In genomic region chr4:136206033-136206893, GRCm38 (mm10) we compare ENCODE assay signal across 8 mouse cellular contexts. TPM values are rescaled to one million over a fixed set of nuclear protein-coding genes. Genes with fewer than 3 reads are reported as not detected.
A peak's percentile ranks its signal among the peaks of the same experiment; 100 is the strongest.
DNase-seq lines count a peak whose midpoint lies in the region; ATAC-seq lines count a peak whose summit lies in the region.

TSS of gene Asap3 (plus strand) at chr4:136206365.

- no peaks in the 10 kb centered on the region for H3K36me3 ChIP-seq in hindbrain, embryonic 12.5 days

- peak within 1 kb of the TSS; percentile 60 for H3K4me3 ChIP-seq in hindbrain, embryonic 12.5 days

- peak within 1 kb of the TSS; percentile 69 for H3K27ac ChIP-seq in hindbrain, embryonic 12.5 days

- H3K27me3 ChIP-seq in hindbrain, embryonic 12.5 days: peaks cover 10% of the 10 kb centered on the region; the same call in 1 of the 2 replicates

- peak within 1 kb of the TSS; percentile 96 for H3K4me2 ChIP-seq in hindbrain, embryonic 12.5 days (replicated peaks)

- WGBS in hindbrain, embryonic 12.5 days: under 1% methylated on average over 53 of the region's 54 CpGs

- H3K4me1 ChIP-seq in hindbrain, embryonic 12.5 days: peaks cover 12% of the 10 kb centered on the region

- peak; percentile 99 for DNase-seq in Muller cell, postnatal 12 days (ENCODE audit: inconsistent ontology term)
- peak; percentile 67 for DNase-seq in cerebellum, adult 9-11 months
- DNase-seq in frontal cortex, postnatal 10 days (ENCODE audit: low spot score in 2 of 2): peak; percentile 82 to 88
- peak; percentile 65 to 78 for DNase-seq in layer of hippocampus, postnatal 25 days (ENCODE audit: extremely low spot score in 1 of 2, low spot score in 1 of 2)
- DNase-seq in lung, postnatal 25 days (ENCODE audit: low spot score): peak; percentile 96
- peak; percentile 99 for DNase-seq in retina, embryonic 14.5 days (ENCODE audit: low spot score)
- peak; percentile 97 for DNase-seq in thymus, postnatal 4 days

- no peaks in the 10 kb centered on the region for H3K9me3 ChIP-seq in hindbrain, embryonic 12.5 days (replicated peaks)

- ATAC-seq in hindbrain, embryonic 12.5 days (ENCODE audit: low FRiP score): peak; percentile 91

- H3K9ac ChIP-seq in hindbrain, embryonic 12.5 days: peak within 1 kb of the TSS; percentile 79

RNA-seq across cellular contexts. Expression of gene Asap3, which starts in this region (rescaled TPM):
- polyA plus RNA-seq in hindbrain, embryonic 12.5 days (2016; fragmentation: Nextera tagmentation; extraction: Ambion mirVana): 11.6 and 11.8 TPM in 2 replicates
- total RNA-seq in layer of hippocampus, postnatal 25 days (2021): 1 to 10 TPM; 2.7 to 4.3 TPM

Comparison
In these comparisons a context has a peak if more than half of its experiments do, and no peak if none do; other contexts are left out.
1. Peak in every context shown above with its lines: DNase-seq, ATAC-seq, H3K4me3 ChIP-seq and H3K27ac ChIP-seq.